Mouse (Mus musculus): ENCODE data around the gene Klk1.
A peak's percentile ranks its signal among the peaks of the same experiment; 100 is the strongest.

- TF ChIP-seq MAFK (IDR thresholded peaks at IDR 0.05; ENCODE audit: insufficient read depth, low read depth, low read length) (no peak), HCFC1 (IDR thresholded peaks at IDR 0.05; ENCODE audit: borderline replicate concordance, insufficient read depth, low read length) (peak; percentile 40; the same call in 1 of the 2 replicates), CHD2 (IDR thresholded peaks at IDR 0.05; ENCODE audit: low read depth, low read length) (no peak)
These were observed 37.9 kb downstream of the Klk1 start for GRCm38 (mm10) chr7:44262791-44263643.

Measured in ES-E14 (cell line).